Mouse (Mus musculus) heart, postnatal 0 days (tissue): ENCODE measurements around the gene Snrpc.

ENCODE experiments used
- CTCF ChIP-seq: IDR thresholded peaks from 2 replicates; pipeline ENCODE4 v1.5.1; 2016; ENCODE audit warnings: antibody characterized with exemption, control low read depth, low read depth
- EP300 ChIP-seq: IDR thresholded peaks from 2 replicates; pipeline ENCODE4 v1.6.1; 2016; ENCODE audit warnings: antibody characterized with exemption, low read depth

- no peak for TF ChIP-seq CTCF
- no peak for TF ChIP-seq EP300
These were observed 46.4 kb upstream of the Snrpc start for GRCm38 (mm10) chr17:27791556-27791955.
